Comparison of ENCODE assay signal across 28 mouse cellular contexts in the genomic region with DNA sequence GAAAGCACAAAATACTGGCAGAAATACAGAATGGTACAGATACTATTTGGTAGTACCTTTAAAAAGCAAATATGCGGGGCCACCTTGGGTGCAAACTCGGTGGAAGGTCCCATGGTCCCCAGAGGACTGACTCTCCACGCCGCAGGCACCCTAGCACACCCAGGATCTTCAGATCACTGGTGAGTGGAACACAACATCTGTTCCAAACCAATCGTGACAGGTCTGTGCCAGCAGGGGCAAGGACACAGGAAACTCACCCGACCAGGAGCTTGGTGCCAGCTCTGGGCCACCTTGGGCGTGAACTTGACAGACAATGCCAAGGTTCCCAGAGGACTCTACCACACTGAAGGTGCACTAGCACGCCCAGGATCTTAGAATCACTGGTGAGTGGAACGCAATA.
DNase-seq lines count a peak whose midpoint lies in the region; ATAC-seq and TF ChIP-seq lines count a peak whose summit lies in the region.
"Had no signal": no experiment of that assay in that cellular context is flagged by ENCODE, and none has a peak within 500 bp of the region (broad histone marks: within the 10 kb centered on the region; RNA-seq: fewer than 3 reads in every experiment).

No protein-coding gene starts in this region.

- no peaks in the 10 kb centered on the region for H3K27me3 ChIP-seq in liver, adult 2 months (ENCODE audit: control insufficient read depth, insufficient read depth, low read length)
- H3K27me3 ChIP-seq in splenic B cell, adult 2 months (ENCODE audit: control insufficient read depth, insufficient read depth, low read length, poor library complexity, severe bottlenecking), result no peaks in the 10 kb centered on the region
- no peaks in the 10 kb centered on the region for H3K27me3 ChIP-seq in forebrain, embryonic 15.5 days
- H3K27me3 ChIP-seq: embryonic facial prominence, embryonic 12.5 days; heart, embryonic 15.5 days; limb, embryonic 15.5 days; megakaryocyte, embryonic 14.5 days had no signal

- H3K27ac ChIP-seq in liver, adult 2 months (replicated peaks; ENCODE audit: insufficient read depth, low read depth, low read length), result no peak overlapping the region
- H3K27ac ChIP-seq in forebrain, embryonic 15.5 days (replicated peaks), result no peak overlapping the region
- H3K27ac ChIP-seq: embryonic facial prominence, embryonic 12.5 days; forebrain, embryonic 10.5 days; gastrocnemius, adult 2 months; heart, embryonic 15.5 days; hindbrain, embryonic 14.5 days; limb, embryonic 10.5 days; limb, embryonic 15.5 days had no signal

- no peaks in the 10 kb centered on the region for H3K79me2 ChIP-seq in liver, adult 2 months (ENCODE audit: control insufficient read depth, insufficient read depth, low read length)

- no peak for TF ChIP-seq POLR2A in liver, adult 2 months (IDR thresholded peaks at IDR 0.05; ENCODE audit: extremely low read depth, insufficient read depth, low read length)

- TF ChIP-seq CTCF in liver, adult 2 months (IDR thresholded peaks at IDR 0.05; ENCODE audit: low read depth, low read length), result no peak

- no peak overlapping the region for H3K9ac ChIP-seq in liver, adult 2 months (ENCODE audit: low read depth, low read length)
- H3K9ac ChIP-seq in forebrain, embryonic 15.5 days (replicated peaks), result no peak overlapping the region
- H3K9ac ChIP-seq: embryonic facial prominence, embryonic 12.5 days; heart, embryonic 15.5 days; hindbrain, embryonic 14.5 days; limb, embryonic 15.5 days had no signal

- ATAC-seq in forebrain, embryonic 15.5 days (replicated peaks), result no peak
- ATAC-seq: forebrain, embryonic 16.5 days; intestine, postnatal 0 days had no signal

- peak; percentile 34 for DNase-seq in adrenal gland, postnatal 14 days
- DNase-seq in adrenal gland, postnatal 4 days (ENCODE audit: low spot score in 2 of 2), result no peak
- peak; percentile 7 for DNase-seq in liver, adult 2 months (ENCODE audit: extremely low read depth, low read depth, low spot score)
- no peak for DNase-seq in liver
- DNase-seq in spleen, adult 18-20 months, result peak; percentile 18 to 44
- DNase-seq in spleen, postnatal 4 days (ENCODE audit: low spot score in 2 of 2), result no peak
- DNase-seq in splenic B cell, adult 2 months (ENCODE audit: low read depth, low spot score), result peak; percentile 74
- DNase-seq: cerebellum, adult 11 months; cerebellum, adult 9-10 months; cerebellum, postnatal 36 days; gastrocnemius, adult 2 months; kidney, postnatal 14 days; layer of hippocampus, adult 9-11 months; lung, postnatal 36 days; midbrain, embryonic 14.5 days; right cerebral cortex, adult 18-20 months; thymus, adult 2 months; thymus, postnatal 36 days had no signal

- H3K4me3 ChIP-seq in liver, adult 2 months (ENCODE audit: insufficient read depth, low read depth, low read length), result no peak overlapping the region
- H3K4me3 ChIP-seq in forebrain, embryonic 15.5 days, result no peak overlapping the region
- H3K4me3 ChIP-seq: embryonic facial prominence, embryonic 12.5 days; forebrain, embryonic 10.5 days; gastrocnemius, adult 2 months; heart, embryonic 15.5 days; limb, embryonic 10.5 days; limb, embryonic 15.5 days; megakaryocyte, embryonic 14.5 days had no signal

- H3K9me3 ChIP-seq in forebrain, embryonic 15.5 days, result no peaks in the 10 kb centered on the region
- H3K9me3 ChIP-seq: embryonic facial prominence, embryonic 12.5 days; forebrain, embryonic 10.5 days; heart, embryonic 15.5 days; limb, embryonic 10.5 days; limb, embryonic 15.5 days had no signal

- no peaks in the 10 kb centered on the region for H3K36me3 ChIP-seq in liver, adult 2 months (ENCODE audit: control insufficient read depth, insufficient read depth, low read length)
- no peaks in the 10 kb centered on the region for H3K36me3 ChIP-seq in splenic B cell, adult 2 months (ENCODE audit: control insufficient read depth, insufficient read depth, low read length, poor library complexity, severe bottlenecking)
- H3K36me3 ChIP-seq in forebrain, embryonic 15.5 days, result no peaks in the 10 kb centered on the region
- H3K36me3 ChIP-seq: embryonic facial prominence, embryonic 12.5 days; forebrain, embryonic 10.5 days; heart, embryonic 15.5 days; limb, embryonic 10.5 days; limb, embryonic 15.5 days had no signal

- H3K4me1 ChIP-seq in liver, adult 2 months (ENCODE audit: control insufficient read depth, insufficient read depth, low read length), result no peaks in the 10 kb centered on the region
- H3K4me1 ChIP-seq in forebrain, embryonic 15.5 days, result no peaks in the 10 kb centered on the region
- H3K4me1 ChIP-seq: embryonic facial prominence, embryonic 12.5 days; forebrain, embryonic 10.5 days; limb, embryonic 10.5 days; limb, embryonic 15.5 days; megakaryocyte, embryonic 14.5 days had no signal

- 84% methylated on average over 9 of the region's 9 CpGs for WGBS in liver, adult 2 months
- 91% methylated on average over 9 of the region's 9 CpGs for WGBS in forebrain, embryonic 15.5 days

- no peak overlapping the region for H3K4me2 ChIP-seq in forebrain, embryonic 15.5 days (replicated peaks)
- H3K4me2 ChIP-seq: embryonic facial prominence, embryonic 12.5 days; heart, embryonic 15.5 days; hindbrain, embryonic 14.5 days; limb, embryonic 15.5 days had no signal

Comparison
In these comparisons a context has a peak if more than half of its experiments do, and no peak if none do; other contexts are left out.
1. DNase-seq: peak in adrenal gland, postnatal 14 days (single experiment), liver, adult 2 months (single experiment), spleen, adult 18-20 months (2 of 2) and splenic B cell, adult 2 months (single experiment); none in adrenal gland, postnatal 4 days (0 of 2), liver (single experiment) and spleen, postnatal 4 days (0 of 2).